Mouse (Mus musculus) spleen, postnatal 36 days (tissue): ENCODE data around the gene Gorasp1.

Experiments
- DNase-seq, 2 experiments: peaks; one replicate each; pipeline ENCODE4 v3.0.0; 2022; ENCODE audit warnings: low spot score in 2 of 2, mixed read lengths in 1 of 2

Gene Gorasp1

DNA sequence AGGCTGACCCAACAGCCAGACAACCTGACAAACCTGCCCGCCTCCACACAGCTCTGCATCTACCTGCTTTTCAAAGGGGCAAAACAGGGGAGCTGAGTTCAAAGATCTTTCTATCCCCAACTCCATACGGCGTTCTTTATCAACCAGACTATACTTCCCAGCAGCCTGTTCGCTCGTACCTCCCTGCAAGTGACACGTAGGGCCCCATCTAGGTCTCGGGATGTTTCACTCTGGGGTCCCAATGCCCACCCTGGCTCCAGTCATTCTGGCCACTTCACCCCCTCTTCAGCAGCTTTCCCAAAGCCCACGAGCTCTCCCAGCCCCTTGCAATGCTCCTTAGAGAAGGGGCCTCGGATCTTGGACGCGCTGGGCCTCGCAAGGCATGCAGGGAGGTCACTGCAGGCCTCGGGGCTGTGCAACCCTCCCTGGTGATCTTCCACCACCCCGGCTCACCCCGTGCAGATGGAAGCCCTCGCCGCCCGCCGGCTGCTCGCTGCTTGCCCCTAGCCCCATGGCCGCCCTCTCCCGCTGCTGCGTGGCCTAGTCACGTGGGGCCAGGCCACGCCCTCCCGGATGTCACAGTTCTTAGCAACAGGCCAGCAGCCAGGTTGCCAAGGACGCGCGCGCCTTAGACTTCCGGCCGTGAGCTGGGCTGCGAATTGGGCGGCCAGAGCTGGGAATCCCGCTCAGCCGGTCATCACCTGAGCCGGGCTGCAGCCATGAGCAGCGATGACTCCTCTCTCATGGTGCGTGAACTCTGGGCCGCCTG is at the start of gene Gorasp1, which contains the start of gene Ttc21a:
Gene Gorasp1 (minus strand): TSS at position 561 of the 769 bp plus-strand sequence.
Gene Ttc21a (plus strand): TSS at position 602 of the 769 bp plus-strand sequence.
- DNase-seq = peak; percentile 87 to 89

- no peak for DNase-seq
Observed at GRCm38 (mm10) chr9:119985881-119986574, 48.7 kb upstream of the Gorasp1 start.

DNA sequence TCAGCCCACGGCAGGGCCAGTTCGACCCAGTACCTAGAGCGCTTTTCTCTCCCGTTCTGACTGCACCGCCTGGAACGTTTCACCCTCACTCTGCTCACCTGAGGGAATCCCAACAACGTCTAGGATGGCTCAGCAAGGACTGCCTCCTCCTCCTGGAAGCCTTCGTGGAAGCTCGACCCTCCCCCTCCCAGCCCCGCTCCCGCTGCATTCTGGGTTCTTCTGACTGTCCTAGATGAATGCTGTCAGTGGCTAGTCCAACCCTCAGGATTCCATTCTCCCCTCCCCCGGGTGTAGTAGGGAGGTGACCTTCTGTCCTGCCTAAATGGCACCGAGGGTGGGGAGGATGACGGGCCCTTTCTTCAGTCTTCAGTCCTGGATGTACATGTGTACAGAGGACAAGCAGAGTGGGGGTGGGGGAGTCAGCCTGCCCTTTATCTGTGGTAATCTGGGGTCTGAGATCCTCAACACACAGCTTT is 47.2 kb upstream of the Gorasp1 start, which contains the start of gene Csrnp1:
Gene Csrnp1 (minus strand): TSS at position 123 of the 476 bp plus-strand sequence.
- DNase-seq = no peak

- DNase-seq = peak; percentile 89 to 92
Observed at GRCm38 (mm10) chr9:119983585-119984535, 46.5 kb upstream of the Gorasp1 start.

GRCm38 (mm10) chr9:119982956-119983551 is 45.7 kb upstream of the Gorasp1 start:
- peak; percentile 78 to 80 for DNase-seq

DNA sequence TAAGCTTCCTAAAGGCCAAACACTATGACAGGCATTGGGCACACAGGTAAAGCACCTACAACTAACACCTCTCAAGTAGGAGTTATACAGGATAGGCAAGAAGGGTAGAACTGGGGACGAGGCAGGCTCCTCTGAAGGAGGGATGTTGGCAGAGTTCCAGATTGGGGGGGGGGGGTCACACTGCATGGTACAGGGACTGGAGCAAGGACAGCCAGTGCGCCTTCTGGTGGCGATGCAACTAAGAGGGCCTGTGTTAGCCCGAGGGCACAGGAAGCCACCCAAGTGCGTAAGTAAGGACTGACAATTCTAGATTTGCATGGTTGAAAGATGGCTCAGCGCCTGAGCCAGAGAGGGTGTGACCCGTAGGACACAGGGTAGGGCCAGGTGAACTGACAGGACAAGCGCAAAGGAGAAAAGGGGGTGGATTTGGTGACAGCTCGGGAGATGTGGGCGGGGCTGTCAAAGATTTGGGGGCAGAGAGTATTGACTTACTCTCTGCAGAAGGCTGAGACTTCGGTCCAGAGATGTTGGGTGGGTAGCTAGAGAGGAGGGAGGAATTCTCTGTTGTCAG is 45.0 kb upstream of the Gorasp1 start:
- DNase-seq = peak; percentile 82 to 83

GRCm38 (mm10) chr9:119981183-119982179 is 44.1 kb upstream of the Gorasp1 start:
- DNase-seq = peak; percentile 80 to 81

DNA sequence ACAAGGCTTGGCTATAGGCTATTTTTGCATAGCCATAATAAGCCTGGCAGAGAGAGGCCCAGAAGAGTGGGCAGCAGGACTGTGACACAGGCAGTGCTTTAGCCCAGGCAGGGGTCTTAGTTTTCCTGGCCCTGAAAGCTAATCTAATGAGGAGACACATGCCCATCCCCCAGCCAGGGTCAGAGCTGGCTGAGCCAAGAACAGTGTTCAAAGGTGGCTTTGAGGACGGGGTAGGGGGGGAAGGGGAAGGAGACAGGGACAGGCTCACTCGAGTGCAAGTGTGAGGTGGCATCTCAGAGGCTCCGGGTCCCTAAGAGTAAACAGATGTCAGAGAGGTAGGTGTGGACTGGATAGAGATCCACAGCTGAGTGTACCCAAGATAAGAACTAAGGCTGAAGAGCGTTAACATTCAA is 43.4 kb upstream of the Gorasp1 start:
- no peak for DNase-seq

GRCm38 (mm10) chr9:119979749-119980148 is 42.4 kb upstream of the Gorasp1 start:
- DNase-seq = no peak

DNA sequence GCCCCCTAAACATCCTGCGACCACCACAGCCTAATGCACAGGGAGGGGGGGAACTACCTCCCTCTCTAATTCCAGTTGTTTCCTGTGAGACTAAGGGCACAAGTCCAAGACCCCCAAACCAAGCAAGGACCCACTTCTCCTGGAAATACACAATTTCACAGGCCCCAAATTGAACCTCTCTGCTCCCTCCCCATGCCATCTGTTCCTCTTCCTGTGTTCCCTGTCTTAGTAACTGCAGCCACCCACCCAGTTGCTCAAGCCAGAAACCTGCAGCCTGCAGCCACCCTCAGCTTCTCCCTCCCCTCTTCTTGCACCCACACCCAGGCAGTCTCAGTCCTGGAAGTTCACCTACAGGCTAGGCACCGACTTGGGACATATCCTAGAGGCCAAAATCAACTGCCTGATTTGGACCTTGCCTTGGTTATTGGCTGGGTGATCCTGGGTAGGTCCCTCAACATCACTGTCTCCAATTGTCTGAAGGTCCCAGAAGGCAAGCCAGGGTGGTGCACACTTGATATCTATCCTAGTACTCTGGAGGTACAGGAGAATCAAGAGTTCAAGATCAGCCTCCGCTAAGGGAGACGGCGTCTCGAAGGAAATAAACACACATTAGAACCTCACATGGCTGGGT is 41.6 kb upstream of the Gorasp1 start:
- peak in 1 of 2 experiments; percentile 27 for DNase-seq

GRCm38 (mm10) chr9:119978151-119978810 is 40.9 kb upstream of the Gorasp1 start:
- peak; percentile 84 to 85 for DNase-seq

GRCm38 (mm10) chr9:119977557-119978060 is 40.2 kb upstream of the Gorasp1 start:
- no peak for DNase-seq

DNA sequence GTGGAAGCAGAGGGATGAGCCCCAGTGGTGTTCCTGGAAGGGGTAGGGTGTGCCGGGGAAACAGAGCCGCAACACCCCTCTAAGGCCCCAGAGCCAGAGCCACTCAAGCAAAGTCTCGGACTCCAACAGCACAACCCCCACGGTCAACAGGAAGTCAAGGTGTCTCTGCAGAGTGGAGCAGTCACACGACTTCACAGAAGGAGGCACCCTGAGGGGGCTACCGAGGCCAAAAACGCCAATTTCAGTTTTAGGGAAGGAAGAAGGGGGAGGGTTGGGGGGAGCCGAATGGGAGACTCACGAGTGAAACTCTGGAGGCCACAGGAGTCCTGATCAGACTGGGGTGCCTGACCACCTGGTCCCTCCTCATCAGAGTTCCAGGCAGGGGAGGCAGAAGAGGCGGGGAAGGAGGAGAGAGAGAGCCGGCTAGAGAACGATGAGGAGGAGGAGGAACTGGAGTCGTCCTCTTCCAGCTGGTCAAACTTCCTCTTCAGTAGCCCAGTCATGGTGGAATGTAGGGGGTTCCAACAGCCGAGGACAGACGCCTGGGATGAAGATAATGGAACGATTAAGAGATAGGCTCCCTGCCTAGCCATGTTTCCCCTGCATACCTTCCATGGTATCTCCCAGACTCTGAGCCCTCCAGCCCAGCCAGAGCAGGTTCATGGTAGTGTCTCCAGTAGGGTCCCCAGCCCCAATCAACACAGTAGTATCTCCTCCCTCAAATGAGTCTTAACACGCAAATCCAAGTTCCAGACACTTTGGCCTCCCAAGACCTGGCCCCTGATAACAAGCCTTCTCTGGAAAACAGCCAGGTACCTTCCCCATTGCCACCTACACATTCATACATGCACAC is 39.6 kb upstream of the Gorasp1 start:
- DNase-seq = peak; percentile 65 to 70

GRCm38 (mm10) chr9:119975286-119975685 is 37.9 kb upstream of the Gorasp1 start:
- DNase-seq = no peak

- no peak for DNase-seq
Observed at GRCm38 (mm10) chr9:119974609-119975008, 37.2 kb upstream of the Gorasp1 start.

DNA sequence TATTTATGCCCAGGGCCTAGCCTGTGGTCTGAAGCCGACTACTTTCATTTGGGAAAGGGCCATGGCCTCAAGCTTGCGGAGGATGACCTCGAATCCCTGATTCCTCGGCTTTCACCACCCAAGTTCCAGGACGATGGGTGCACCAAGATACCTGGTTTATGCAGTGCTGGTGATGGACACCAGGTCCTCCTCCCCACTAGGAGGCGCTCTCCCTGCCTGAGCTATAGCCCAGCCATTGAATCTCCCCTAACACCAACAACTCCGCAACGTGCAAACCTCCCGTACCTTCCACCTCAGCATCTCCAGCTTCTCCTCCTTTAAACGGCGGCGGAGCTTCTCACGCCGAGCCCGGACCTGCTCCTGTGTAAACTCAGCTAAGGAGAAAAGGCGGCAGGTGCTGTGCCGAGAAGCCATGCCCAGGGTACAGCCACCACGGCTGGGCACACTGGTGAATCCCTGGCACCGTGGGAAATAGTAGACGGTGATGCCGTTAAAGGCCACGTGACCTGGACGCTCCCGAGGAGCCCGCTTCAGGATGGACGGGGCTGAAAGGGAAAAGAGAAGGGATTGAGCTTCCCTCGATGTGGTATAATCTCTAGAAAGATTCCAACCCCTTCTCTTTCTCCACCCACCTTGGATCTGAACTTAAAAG is 36.6 kb upstream of the Gorasp1 start:
- DNase-seq = no peak

- DNase-seq = no peak
Observed at GRCm38 (mm10) chr9:119973281-119973680, 35.9 kb upstream of the Gorasp1 start.
